ENCODE assay signal across 8 mouse cellular contexts in the genomic region with DNA sequence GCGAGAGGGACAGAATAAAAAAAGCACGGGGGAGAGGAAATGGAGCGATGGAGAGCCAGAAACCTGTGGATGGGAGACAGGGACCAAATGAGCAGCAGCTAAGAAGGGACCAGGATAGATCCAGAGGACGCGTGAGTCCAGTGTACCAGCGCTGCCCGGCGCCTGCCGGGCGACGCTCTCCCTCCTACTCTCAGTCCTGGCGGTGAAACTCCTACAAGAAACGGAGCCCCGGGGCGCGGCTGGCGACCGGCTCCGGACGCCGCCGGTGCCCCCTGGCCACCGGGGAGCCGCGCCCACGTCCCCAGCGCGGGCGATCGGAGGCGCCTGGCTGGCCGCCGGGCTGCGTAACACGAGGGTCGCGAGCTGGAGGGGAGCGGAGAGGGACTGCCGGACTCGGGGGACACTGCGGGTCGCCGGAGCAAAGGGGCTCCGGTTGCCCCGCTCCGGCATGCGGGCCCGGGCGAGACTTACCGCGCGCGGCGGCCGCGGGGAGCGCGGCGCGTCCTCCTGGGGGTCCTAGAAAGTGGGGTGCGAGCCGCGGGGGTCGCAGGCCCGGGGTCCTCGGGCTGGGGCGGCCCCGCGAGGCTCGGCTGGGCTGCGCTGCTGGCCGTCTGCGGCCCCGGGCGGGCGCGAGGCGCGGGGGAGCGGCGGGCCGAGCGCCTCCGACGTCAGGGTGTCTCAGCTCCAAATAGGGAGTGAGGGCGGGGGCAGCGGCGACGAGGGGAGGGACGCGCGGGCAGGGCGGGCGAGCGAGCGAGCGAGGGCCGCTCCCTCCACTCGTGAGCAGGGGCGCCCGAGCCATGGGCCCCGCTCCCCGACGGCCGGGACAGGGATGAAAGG. TPM values are rescaled to one million over a fixed set of nuclear protein-coding genes. Genes with fewer than 3 reads are reported as not detected.
DNase-seq lines count a peak whose midpoint lies in the region; ATAC-seq and TF ChIP-seq lines count a peak whose summit lies in the region.

A gene (minus strand): TSS at position 638 of the 840 bp plus-strand sequence.

- DNase-seq in thymus, adult 2 months: no peak
- DNase-seq in thymus, adult 18-20 months: no peak
- DNase-seq in heart, postnatal 25 days (ENCODE audit: low spot score): peak; percentile 54
- DNase-seq in left cerebral cortex, postnatal 10 days (ENCODE audit: extremely low spot score in 1 of 2, low spot score in 2 of 2): peak in 1 of 2 experiments; percentile 87
- DNase-seq in lung, postnatal 4 days: peak; percentile 80 to 86
- peak; percentile 51 to 66 for DNase-seq in urinary bladder, postnatal 36 days (ENCODE audit: low spot score in 2 of 2)
- DNase-seq in cerebellum, adult 8-10 months: no peak

- H3K36me3 ChIP-seq in thymus, adult 2 months (ENCODE audit: control insufficient read depth, insufficient read depth, low read length): no peaks in the 10 kb centered on the region
- no peaks in the 10 kb centered on the region for H3K36me3 ChIP-seq in forebrain, embryonic 13.5 days (ENCODE audit: poor library complexity, severe bottlenecking)

- H3K4me3 ChIP-seq in thymus, adult 2 months (ENCODE audit: control insufficient read depth, insufficient read depth, low read length): peak within 1 kb of the TSS; percentile 8
- H3K4me3 ChIP-seq in forebrain, embryonic 13.5 days: peak within 1 kb of the TSS; percentile 54

- peak; percentile 38; the same call in 1 of the 2 replicates for ATAC-seq in forebrain, embryonic 13.5 days

- intact Hi-C loops in heart, postnatal 25 days (cut with DNase I): no loop called here
- intact Hi-C loops in left cerebral cortex, postnatal 10 days (cut with DNase I): no loop called here

- H3K9me3 ChIP-seq in forebrain, embryonic 13.5 days (replicated peaks): peaks cover 7% of the 10 kb centered on the region; the same call in 1 of the 2 replicates

- no peak within 1 kb of the TSS for H3K27ac ChIP-seq in thymus, adult 2 months (ENCODE audit: control insufficient read depth, insufficient read depth, low read length)
- peak within 1 kb of the TSS; percentile 25; the same call in 1 of the 2 replicates for H3K27ac ChIP-seq in forebrain, embryonic 13.5 days

- 4% methylated on average over 105 of the region's 105 CpGs for WGBS in thymus, adult 2 months
- WGBS in forebrain, embryonic 13.5 days: under 1% methylated on average over 87 of the region's 105 CpGs

- no peaks in the 10 kb centered on the region for H3K4me1 ChIP-seq in thymus, adult 2 months (replicated peaks; ENCODE audit: control insufficient read depth, insufficient read depth, low read length)
- peaks cover 27% of the 10 kb centered on the region for H3K4me1 ChIP-seq in forebrain, embryonic 13.5 days

- peak within 1 kb of the TSS; percentile 71 for H3K9ac ChIP-seq in forebrain, embryonic 13.5 days

- TF ChIP-seq CTCF in thymus, adult 2 months (IDR thresholded peaks at IDR 0.05; ENCODE audit: borderline replicate concordance, control insufficient read depth, extremely low read depth, insufficient read depth, low read length, poor library complexity): no peak

- TF ChIP-seq POLR2A in thymus, adult 2 months (IDR thresholded peaks at IDR 0.05; ENCODE audit: control insufficient read depth, extremely low read depth, insufficient read depth, low read length, poor library complexity): no peak

- H3K27me3 ChIP-seq in thymus, adult 2 months (ENCODE audit: control insufficient read depth, insufficient read depth, low read length): peaks cover 6% of the 10 kb centered on the region; the same call in 1 of the 2 replicates
- H3K27me3 ChIP-seq in forebrain, embryonic 13.5 days: peaks cover 72% of the 10 kb centered on the region

- peak within 1 kb of the TSS; percentile 90 for H3K4me2 ChIP-seq in forebrain, embryonic 13.5 days

RNA-seq across cellular contexts. Expression of the gene that starts here (rescaled TPM):
- 35.7 and 36.3 TPM in 2 replicates for polyA plus RNA-seq in thymus, adult 2 months (2012; rRNA removed)
- polyA plus RNA-seq in forebrain, embryonic 13.5 days (2015; fragmentation: Nextera tagmentation; extraction: Ambion mirVana): 12.5 and 17.1 TPM in 2 replicates
- 10 to 100 TPM; 26.7 to 28.3 TPM for total RNA-seq in heart, postnatal 25 days (2021)
- 10 to 100 TPM; 34.0 to 37.0 TPM for total RNA-seq in left cerebral cortex, postnatal 10 days (2021)

Comparison
In these comparisons a context has a peak if more than half of its experiments do, and no peak if none do; other contexts are left out.
1. DNase-seq: peak in heart, postnatal 25 days (single experiment), lung, postnatal 4 days (2 of 2) and urinary bladder, postnatal 36 days (2 of 2); none in thymus, adult 2 months (single experiment), thymus, adult 18-20 months (0 of 2) and cerebellum, adult 8-10 months (single experiment).